Mouse (Mus musculus): ENCODE data around the gene Hypk.

The Hypk gene

DNA sequence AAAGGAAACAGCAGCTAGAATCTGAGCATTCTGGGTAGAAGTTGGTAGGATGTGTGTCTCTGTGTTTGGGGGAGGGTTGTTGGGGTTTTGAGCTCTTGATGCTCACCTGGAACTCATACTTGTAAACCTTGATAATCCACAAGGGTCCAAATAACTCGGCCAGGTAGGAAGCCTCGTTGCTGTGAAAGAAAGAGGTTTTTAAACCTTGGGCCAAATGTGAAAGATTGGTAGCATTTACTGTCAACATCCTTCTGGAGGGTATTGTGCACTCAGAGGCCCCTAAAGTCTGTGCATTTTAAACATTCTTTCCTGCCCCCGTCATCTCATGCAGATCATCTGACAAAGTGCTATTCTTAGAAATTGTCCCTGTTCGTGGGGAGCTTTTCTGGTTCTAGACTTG, at the start of gene Hypk:
Hypk (plus strand) TSS at position 301 of the 400 bp plus-strand sequence.
- no peak for DNase-seq

DNA sequence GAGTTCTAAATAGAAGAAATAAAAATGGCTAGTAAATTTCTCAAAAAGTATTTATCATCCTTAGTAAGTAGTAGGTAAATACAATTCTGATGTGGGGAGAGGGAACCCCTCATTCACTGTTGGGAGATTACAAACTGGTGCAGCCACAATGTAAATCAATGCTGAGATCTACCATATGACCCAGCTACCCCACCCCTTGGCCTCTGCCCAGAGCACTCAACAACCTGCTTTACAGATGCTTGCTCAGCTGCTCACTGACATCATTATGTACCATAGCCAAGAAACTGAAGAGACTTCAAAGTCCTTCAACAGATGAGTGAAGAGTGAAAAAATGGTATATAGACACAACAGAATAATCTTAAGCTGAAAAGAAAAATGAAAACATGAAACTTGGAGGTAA, 49.8 kb upstream of the Hypk start:
- DNase-seq = no peak

DNA sequence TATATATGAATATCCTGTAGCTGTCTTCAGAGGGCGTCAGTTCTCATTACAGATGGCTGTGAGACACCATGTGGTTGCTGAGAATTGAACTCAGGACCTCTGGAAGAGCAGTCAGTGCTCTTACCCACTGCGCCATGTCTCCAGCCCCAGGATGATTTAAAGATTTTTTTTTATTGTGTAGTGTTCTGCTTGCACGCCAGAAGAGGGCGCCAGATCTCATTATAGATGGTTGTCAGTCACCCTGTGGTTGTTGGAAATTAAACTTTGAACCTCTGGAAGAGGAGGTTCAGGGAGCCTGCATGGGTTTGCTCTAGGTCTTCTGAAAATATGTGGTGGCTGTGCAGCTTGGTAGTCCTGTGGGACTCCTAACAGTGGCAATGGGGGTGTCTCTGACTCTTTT, 44.9 kb upstream of the Hypk start:
- DNase-seq = peak; percentile 36

DNA sequence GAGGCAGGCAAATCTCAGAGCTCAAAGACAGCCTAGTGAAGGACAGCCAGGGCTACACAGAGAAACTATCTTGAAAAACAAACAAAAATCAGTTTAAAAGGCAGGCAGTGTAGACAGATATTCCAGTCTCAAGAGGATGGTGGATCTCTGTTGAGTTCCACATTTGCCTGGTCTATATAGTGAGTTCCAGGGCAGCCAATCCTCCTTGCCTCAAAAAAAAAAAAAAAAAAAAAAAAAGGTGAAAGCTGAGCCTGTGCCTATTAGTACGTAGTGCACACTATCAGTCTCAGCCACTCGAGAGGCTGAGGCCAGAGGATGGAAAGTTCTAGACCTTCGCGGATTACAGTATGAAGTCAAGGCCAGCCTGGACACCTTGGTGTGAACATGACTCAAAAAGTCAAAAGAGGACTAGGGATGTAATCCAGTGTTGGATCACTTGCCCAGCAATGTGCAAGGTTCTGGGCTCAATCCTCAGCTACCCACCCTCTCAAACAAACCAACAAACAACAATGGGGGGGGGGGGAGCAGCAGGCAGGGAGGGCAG, 40.2 kb upstream of the Hypk start:
- peak in 1 of 2 experiments; percentile 26 for DNase-seq

DNA sequence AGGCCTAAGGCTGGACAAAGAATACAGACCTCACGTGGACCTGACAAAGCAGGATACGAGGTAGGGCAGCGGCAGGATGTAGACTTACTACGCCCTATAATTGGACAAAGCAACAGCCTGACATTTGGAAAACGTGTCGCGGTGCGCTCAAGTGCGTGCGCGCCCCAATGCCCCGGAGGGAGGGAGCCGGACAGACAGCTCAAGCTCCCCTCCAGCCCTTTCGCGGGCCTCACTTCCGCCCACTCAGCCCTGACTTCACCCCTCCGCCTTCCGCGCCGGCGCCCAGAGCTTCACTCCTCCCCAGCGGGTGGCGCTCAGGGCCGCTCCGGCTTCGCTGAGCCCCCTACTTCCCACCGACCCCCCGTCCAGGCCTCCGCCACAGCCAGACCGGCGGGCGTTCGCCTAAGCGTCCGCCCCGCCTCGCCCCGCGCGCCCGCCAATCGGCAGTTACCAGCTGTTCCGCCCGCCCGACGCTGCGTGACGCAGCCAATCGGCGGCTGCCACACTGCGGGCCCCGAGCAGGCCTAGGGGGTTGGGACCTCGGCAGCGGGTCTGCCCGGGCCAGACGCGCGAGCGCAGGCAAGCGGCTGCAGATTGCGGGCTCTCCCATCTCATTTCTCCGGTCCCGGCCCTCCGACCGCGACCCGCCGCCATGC, 39.6 kb upstream of the Hypk start, which contains the start of the genes Pdia3 and Catsper2:
Pdia3 (plus strand) TSS at position 389 of the 656 bp plus-strand sequence.
Catsper2 (minus strand) TSS at position 406 of the 656 bp plus-strand sequence.
- DNase-seq = peak; percentile 96 to 98

DNA sequence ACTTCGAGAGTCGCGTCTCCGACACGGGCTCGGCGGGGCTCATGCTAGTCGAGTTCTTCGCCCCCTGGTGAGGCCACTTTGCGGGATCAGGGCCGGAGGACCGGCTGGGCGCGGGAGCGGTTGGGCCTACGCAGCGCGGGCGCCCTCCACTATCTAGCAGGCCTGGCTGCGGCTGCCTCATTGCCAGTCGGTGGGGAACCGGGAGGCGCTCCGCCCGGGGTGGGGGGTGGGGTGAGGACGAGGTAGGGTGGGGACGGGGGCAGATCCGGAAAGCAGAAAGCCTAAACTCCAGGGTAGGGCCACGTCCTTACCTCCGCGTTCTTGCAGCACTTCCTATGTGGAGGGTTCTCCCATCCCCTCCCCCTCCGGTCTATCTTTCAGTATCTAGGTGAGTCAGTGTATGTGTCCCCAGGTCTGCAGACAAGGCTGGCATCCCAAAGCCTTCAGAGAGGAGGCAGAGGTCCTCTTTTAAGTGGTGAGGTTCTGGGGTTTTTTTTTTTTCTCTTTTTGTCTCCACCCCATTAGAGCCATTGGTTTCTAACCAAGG, 38.9 kb upstream of the Hypk start:
- peak in 1 of 2 experiments; percentile 66 for DNase-seq

DNA sequence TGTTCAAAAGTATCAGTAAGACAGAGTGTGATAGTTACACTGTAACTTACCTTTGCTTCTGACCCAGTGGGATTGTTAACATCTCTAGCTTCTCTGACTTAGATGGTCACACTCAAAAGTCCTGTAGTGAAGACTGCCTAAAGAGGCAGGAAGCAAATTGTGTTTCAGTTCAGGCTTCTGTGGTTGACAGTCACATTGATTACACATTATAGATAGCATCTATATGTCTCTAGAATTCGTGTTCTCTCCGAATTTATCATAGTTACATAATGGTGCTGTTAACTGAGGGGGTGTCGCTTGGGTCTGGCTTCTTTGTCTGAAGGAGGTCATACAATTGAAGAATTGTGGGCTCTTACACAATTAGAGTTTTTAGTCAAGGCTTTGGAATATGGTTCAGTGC, 38.0 kb upstream of the Hypk start:
- DNase-seq = no peak

DNA sequence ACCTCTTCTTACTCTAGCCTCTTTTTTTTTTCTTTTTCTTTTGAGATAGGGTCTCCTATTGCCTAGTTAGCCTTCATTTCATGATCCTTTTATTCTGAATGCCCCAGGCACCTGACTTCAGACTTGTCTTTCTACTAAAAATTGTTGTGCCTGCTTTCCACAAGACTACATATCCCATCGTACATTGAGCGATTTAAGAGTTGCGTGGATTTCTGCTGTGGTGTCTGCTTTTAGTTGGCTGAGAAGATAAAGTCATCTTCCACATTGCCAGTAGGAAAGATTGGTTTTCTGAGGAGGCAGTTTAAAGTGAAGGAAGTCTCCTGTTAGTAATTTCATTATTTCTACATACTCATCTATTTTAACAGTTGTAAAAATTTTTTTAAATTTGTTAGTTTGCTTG, 37.5 kb upstream of the Hypk start:
- no peak for DNase-seq

DNA sequence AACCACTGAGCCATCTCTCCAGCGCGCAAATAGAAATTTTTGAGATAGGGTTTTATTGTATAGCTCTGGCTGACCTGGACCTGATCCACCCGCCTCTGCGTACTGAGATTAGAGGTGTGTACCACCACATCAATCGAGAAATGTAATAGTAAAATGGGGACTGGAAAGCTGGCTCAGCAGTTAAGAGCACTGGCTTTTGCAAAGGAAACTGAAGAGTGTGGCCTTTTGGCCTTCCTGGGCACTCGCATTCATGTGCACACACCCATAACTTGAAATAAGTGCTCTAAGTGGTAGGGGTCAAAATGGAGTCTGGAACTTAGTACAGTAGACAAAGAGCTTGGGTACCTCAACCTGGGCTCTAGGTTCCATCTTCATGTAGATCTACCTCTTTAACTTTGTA, 36.7 kb upstream of the Hypk start:
- no peak for DNase-seq

DNA sequence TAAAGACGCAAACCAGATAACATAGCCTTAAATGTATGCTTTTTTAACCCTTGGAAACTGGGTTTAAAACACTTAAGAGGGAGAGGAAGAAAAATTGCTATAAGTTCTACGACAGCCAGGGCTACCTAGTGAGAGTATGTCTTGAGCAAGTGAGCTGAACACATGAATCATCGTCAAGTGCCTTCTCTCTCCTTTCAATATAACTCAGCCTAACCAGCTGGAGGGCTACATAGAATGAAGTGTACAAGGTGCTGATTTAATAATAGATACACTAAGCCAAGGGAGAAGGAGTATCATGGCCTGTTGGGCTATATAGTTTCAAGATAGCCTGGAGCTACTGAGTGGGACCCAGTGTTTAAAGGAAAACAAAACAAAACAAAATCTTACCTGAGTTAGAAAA, 34.6 kb upstream of the Hypk start:
- no peak for DNase-seq

DNA sequence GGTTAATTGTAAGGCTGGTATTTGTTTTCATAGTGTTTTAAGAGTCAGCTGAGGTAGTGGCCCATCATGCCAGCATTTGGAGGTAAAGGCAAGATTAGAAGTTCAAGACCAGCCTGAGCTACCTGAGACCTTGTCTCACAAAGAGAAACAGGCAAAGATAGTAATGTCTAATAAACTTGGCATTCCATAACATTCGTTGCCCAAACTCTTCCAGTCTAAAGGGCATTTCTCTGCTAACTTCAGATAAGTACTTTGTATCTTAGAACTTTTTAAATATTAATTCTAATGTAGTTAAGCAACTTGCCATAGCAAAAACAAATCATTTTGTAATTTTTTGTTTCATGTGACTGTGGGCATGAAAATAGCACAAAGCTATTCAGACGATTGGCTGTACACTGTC, 29.9 kb upstream of the Hypk start:
- DNase-seq = no peak

DNA sequence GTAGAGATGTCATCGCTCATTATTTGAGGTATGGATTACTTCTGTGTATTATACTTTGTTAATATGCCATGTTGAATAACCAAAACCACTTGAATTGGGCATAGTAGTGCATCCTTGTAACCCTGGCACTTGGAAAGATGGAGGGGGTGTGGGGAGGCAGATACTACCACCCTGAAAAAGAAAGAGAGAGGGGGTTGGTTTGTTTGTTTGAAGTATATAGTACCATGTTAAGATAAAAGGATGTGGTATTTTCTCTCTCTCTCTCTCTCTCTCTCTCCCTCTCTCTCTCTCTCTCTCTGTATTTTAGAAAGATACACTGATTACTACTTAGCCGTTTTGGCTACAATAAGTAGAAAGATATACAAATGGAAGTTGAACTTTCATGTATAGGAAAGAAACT, 27.2 kb upstream of the Hypk start:
- DNase-seq = no peak

DNA sequence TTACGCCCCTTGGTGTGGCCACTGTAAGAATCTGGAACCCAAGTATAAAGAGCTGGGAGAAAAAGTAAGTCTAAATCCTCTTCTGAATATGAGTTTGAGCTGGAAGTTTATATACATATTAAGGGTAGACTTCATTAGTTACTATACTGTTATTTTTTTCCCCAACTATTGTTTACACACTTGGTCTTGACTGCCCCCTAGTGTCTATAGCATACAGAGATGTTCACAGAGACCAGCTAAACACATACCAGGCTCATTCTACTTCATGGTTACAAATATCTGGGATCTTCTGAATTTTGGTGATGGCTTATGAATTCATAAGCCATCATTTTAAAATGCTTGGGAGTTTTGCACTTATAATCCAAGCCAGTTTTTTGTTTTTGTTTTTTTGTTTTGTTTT, 18.2 kb upstream of the Hypk start:
- peak in 1 of 2 experiments; percentile 58 for DNase-seq

DNA sequence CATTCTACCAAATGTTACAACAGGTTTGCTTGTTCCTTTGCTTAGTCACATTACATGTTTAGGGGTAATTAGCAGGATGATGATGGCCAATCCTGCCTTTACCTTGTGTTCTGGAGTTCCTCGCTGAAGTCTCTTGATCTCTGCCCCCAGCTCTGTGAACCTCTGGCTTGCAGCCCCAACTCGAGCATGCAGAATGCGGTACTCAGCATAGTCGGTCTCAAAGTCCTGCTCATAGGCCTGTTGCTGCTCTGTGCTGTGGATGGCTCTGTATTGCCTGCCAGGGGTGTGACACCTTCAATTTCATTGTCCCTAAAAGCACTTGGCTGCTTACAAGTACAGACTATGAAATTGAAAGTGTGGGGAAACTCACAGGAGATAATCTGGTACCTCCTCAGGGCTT, 13.3 kb upstream of the Hypk start:
- no peak for DNase-seq

DNA sequence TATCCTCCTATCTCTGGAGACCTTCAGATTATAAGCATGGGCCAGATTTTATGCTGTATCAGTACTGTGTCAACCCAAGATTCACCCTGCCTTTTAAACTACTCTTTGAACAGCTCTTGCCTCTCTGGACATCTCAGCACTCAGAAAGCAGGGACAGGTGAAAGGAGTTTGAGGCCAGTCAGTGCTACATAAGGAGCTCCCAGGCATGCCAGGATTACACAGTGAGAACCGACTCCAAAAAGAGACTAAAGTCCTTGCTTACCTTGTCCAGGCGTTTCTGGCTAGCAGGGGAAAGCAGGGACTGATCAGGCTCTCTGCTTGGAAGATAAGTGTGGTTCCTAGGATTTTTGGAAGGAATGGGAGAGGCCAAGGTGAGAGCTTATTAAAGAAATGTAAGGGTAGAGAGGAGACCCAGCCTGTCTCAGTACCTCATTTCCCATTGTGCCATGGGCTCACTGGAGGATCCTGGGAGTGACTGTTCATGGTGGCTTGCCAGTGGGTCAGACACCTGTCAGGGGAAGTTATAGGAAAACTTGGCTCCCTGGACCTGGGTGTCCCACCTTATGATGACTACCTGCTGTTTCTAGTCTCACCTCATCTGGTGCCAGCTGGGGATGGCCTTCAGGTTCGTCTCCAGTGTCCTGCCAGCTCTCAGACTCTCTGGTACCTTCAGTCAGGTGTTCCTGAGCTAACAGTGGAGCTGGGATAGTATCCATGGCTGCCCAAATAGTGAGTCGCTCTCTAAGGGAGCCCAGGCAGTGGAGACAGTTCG, 12.1 kb upstream of the Hypk start:
- DNase-seq = no peak

DNA sequence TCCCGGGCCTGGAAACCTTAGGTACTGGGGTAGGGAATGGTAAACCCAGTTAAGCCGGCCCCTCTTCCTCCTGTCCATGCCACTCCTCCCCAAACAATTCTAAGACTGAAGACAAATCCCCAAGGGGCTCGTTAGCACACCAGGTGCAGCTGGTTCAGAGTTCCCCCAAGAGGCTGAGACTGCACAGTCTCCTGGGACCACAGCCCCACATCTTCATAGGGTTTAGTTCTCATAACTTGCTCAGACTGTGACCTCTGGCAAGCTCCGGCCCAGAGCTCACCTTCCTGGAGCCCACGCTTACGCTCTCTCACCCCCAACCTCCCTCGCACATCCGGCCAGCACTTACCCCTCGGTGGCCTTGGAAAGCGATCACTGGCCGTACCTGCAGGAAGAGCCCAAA, 11.3 kb upstream of the Hypk start:
- no peak for DNase-seq

DNA sequence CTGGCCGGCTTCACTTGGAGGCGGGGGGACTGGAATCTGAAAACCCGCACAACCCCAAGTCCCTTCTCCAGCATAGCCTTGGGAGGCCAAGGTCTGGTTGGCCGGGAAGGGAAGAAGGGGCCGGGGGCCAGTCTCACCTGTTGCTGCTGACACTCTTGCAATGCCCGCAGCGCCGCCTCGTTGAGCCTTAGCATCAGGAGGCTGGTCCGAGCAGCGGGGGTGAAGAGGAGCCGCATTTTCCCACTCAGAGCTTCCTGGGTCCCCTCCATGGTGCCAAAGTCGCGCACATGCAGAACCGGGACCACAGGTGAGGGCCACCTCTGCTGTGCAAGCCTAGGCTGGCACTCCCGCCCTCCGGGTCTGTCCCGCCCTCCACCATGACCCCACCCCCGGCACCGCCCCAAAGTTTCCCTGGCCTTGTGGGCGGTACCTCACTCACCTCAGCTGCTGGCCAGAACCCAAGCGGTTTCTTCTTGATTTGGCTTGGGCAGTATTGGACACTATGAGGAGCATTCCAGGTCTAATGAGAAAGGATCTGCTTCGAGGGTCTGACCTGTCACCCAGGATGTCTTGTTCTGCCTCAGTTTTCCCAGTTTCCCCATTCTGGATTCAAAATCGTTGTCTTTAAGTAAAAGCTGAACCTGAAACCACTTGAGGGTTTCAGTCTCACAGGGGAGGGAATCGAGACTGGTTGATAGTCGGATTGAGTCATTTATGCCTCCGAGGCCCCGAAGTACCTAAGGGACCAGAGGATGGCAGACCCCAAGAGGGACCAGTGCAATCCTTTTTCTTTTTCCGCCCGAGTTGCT, 10.6 kb upstream of the Hypk start:
- DNase-seq = peak; percentile 54 to 67

DNA sequence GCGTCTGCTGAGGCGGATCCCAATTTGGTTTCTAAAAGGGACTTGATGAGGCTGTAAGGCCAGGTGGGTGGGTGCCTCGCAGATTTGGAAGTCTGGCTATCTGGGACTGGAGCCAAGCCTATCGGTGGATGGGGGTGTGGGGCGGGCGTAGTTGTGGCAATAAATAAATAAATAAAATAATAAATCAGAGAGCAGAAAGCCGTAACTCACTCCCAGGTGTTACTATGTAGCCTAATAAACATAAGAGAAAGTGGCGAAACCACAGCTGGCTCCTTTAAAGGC, 10.1 kb upstream of the Hypk start:
- peak; percentile 50 to 54 for DNase-seq

DNA sequence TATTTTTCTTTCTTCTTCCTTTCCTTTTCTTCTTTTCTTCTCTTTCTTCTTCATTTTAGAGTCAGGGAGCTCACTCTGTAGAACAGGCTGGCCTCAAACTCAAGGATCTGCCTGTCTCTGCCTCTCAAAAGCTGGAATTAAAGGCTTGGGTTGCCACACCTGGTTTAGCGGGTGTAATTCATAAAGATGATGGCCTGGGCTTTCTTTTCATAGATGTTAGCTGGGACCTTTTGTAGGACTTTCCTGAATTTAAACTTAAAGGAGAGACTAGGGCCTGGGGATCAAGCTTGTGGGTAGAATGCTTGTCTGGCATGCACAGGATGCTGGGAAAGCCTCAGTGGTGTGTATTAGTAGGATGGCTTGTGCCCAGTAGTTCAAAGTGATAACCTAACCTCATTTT, 8.9 kb upstream of the Hypk start, which contains the start of gene Ell3:
Ell3 (minus strand) TSS at position 101 of the 400 bp plus-strand sequence.
- DNase-seq = no peak

DNA sequence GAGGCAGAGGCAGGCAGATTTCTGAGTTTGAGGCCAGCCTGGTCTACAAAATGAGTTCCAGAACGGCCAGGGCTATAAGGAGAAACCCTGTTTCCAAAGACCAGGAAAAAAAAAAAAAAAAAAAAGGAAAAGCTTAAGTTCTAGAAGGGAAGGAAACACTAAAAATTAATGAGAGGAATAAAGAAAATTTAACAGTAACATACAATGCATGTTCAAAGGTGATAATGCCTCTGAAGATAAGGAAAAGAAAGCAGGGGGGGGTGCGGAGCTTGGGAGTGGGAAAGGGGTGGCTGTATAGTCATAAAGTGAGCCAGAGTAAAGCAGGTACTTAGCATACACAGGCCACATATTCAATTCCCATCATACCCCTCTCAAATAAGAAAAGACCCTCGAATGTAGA, 8.0 kb upstream of the Hypk start:
- no peak for DNase-seq

DNA sequence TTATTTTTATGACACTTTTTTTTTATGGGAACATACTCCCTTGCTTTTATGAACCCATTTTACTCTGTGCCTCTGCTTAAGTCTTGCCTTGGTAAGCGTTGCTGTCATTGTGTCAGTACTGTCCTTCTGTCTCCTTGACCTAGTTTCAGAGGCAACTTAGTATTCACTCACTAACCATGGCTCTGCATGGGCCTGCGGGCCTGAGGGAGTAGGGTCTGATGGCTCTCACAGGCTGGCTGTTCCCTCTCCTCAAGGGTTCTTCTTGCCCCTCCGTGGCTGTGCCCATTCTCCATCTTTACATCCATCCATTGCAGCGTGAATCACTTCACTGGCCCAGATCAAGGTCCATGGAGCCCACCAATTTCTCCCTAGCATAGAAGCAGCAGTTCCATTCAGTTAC, 6.6 kb upstream of the Hypk start:
- DNase-seq = no peak

DNA sequence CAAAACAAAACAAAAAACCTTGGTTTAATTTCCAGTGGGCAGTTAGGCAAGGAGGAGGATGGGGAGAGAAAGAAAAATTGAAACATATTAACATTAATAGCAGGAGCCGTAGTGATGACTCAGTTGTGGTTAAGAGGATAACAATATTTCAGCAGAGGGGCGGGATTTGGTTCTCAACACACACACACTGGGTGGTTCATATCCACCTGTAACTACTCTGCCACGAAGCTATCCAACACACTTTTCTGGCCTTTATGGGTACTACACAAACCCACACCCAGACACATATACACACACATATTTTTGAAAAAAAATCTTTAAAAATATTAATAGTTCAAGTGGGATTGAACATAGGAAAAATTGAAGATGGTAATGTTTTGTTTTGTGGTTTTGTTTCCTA, 6.1 kb upstream of the Hypk start:
- no peak for DNase-seq

DNA sequence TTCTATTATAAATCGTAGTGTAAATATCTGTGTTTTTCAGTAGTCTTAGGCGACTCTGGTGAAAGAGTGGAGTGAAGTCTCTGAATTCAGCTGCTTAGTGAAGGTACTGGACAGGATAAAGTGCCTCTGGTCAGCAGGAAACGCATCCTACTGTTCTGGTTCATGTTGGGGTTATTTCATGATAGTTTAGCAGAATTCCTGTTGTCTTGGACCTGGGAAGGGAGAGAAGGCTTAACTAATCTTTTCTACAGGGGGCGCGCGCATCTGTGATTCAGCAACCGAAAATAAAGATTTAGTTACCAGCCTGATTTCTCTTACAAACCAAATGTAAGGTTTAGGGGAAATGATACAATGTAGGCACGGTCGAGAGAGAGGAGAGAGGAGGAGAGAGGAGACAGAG, 5.0 kb upstream of the Hypk start:
- DNase-seq = peak; percentile 47 to 49

All from cerebellum, postnatal 10 days (tissue).